Mouse (Mus musculus) hindbrain, embryonic 14.5 days (tissue): ENCODE measurements at regions not wholly inside any gene's neighbourhood (a gene's known extent, or its start where the extent isn't known, plus 50 kb on each side); places are given as distances from the start of the nearest gene placed in this dataset.

Experiments used
- ATAC-seq: fragments of 200-750 bp; cut with Nextera tagmentation; 2 replicates; pipeline ENCODE4 v1.8.0; 2017; ENCODE audit warnings: moderate number of reproducible peaks, mild to moderate bottlenecking, moderate TSS enrichment, moderate library complexity; ENCODE audit not compliant: low FRiP score
- DNase-seq: peaks from one replicate; pipeline ENCODE4 v3.0.0-alpha.2; 2015; ENCODE audit warnings: low spot score
- H3K27ac ChIP-seq: fragments of 300-500 bp; sonication (generic); 2 replicates; pipeline ENCODE4 v1.5.1; 2014; ENCODE audit warnings: mild to moderate bottlenecking, moderate library complexity
- H3K27me3 ChIP-seq: fragments of 300-500 bp; sonication (generic); 2 replicates; pipeline ENCODE4 v1.6.1; 2014; ENCODE audit warnings: mild to moderate bottlenecking, low read length, mixed read lengths; ENCODE audit not compliant: control insufficient read depth, insufficient read depth
- H3K36me3 ChIP-seq: fragments of 300-500 bp; sonication (generic); replicated peaks from 2 replicates; pipeline ENCODE4 v1.6.1; 2014; ENCODE audit not compliant: control insufficient read depth, insufficient read depth
- H3K4me1 ChIP-seq: fragments of 300-500 bp; sonication (generic); replicated peaks from 2 replicates; pipeline ENCODE4 v1.6.1; 2014; ENCODE audit warnings: antibody characterized with exemption, low read length, mixed read lengths; ENCODE audit not compliant: control insufficient read depth, insufficient read depth
- H3K4me2 ChIP-seq: fragments of 300-500 bp; sonication (generic); replicated peaks from 2 replicates; pipeline ENCODE4 v1.6.1; 2014; ENCODE audit warnings: mild to moderate bottlenecking, moderate library complexity
- H3K4me3 ChIP-seq: fragments of 300-500 bp; sonication (generic); replicated peaks from 2 replicates; pipeline ENCODE4 v1.5.1; 2014; ENCODE audit warnings: mild to moderate bottlenecking, low read length
- H3K9ac ChIP-seq: fragments of 300-500 bp; sonication (generic); 2 replicates; pipeline ENCODE4 v1.6.1; 2014
- H3K9me3 ChIP-seq: fragments of 300-500 bp; sonication (generic); 2 replicates; pipeline ENCODE4 v1.6.1; 2016; ENCODE audit warnings: low read length; ENCODE audit not compliant: control insufficient read depth
- WGBS: fragments of 180-500 bp; shearing (Covaris S2); extraction: QIAGEN DNeasy Blood & Tissue Kit; methylation state at CpG from one replicate; pipeline ENCODE4 v1.1.7; 2014; 5-methylcytosine and 5-hydroxymethylcytosine counted together

DNA sequence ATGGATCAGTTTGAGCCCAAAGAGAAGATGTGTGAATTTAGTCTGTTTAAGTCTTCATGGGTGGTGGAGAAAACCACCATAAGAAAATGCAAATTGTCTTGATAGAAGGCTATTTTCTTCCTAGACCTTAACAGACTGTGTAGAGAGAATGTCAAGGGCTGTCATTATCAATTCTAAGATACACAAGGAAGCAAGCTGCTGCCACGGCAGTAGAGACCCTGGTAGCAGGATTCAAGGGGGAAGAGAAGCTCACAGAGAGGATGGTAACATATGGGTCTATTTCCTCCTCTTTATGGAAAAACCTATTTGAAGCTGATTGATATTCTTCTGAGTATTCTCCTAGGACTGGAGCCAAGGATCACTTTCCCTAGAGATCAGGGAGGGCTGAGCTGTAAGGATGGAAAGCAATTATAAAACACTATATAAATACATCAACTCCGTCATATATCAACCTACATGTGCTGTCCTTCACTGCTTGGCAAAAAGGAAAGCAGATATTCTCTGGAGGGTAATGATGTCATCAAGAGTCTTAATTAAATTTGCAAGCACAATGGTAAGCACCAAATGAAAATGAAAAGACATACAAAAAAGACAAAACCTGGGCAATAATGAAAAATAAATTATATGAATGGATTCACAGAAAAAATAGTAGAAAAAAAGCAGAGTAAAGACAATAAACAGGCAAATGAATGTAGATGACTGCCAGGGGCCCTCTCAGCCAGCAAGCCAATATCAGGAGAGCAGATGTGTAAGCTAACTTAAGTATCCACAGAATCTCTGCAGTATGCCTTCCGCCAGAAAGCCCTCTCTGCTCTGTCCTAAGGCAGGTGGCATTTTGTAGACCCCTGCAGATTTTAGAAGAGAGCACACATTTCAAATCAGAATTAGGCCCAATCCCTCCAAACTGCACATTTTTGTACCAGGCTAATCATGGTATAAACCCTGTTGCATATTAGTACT, 69.4 kb downstream of the Npy2r start:
- Histone ChIP-seq H3K36me3 (no peaks in the 10 kb centered on the region), H3K9ac (no peak overlapping the region), H3K9me3 (no peaks in the 10 kb centered on the region), H3K27me3 (no peaks in the 10 kb centered on the region), H3K4me3 (no peak overlapping the region), H3K4me1 (no peaks in the 10 kb centered on the region), H3K4me2 (no peak overlapping the region), H3K27ac (no peak overlapping the region)
- DNase-seq (peak; percentile 42), ATAC-seq (peak; percentile 77; the same call in 1 of the 2 replicates)
- 35% methylated on average over 3 of the region's 3 CpGs for WGBS
